Mouse (Mus musculus) spleen, adult 12 weeks (tissue): ENCODE measurements around the gene Bicdl2.

Experiments
- DNase-seq: peaks from one replicate; pipeline ENCODE4 v3.0.0; 2022; ENCODE audit warnings: low spot score

Bicdl2 gene

DNA sequence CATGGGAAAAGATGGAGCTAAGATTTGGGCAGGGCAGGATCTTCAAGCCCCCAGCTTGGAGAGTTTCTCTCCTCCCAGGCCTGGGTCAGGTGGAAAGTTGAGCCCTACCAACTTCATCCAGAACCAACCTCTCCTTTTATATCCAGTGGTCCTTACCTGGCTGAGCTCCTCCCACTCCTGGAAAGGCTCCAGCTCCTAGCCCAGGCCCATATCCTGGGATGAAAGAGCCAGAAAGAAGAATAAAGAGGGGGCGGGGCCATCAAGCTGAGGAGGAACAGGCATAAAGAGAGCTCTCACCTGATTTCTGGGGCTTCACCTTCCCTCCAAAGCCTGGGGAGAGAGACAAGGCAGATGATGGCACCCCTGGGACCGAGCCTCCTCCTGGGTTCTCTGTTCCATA is 56.7 kb downstream of the Bicdl2 start:
- DNase-seq: no peak
